Mouse (Mus musculus): ENCODE results near the gene Kit. TPM values are rescaled to one million over a fixed set of nuclear protein-coding genes. Genes with fewer than 3 reads are reported as not detected.

The Kit gene
- polyA plus RNA-seq, 1 experiment = not detected

- no peak for TF ChIP-seq POLR2A (IDR thresholded peaks at IDR 0.05; ENCODE audit: insufficient read length, low read depth)
- no peak for TF ChIP-seq E2F4 (IDR thresholded peaks at IDR 0.05; ENCODE audit: insufficient read depth)
- no peak for TF ChIP-seq TCF12 (IDR thresholded peaks at IDR 0.05; ENCODE audit: insufficient read depth, poor library complexity, severe bottlenecking)
- no peak for TF ChIP-seq TCF3 (IDR thresholded peaks at IDR 0.05; ENCODE audit: insufficient read length, low read depth)
- no peak for TF ChIP-seq CEBPB (IDR thresholded peaks at IDR 0.05; ENCODE audit: insufficient read depth, poor library complexity, severe bottlenecking)
- no peak for TF ChIP-seq SRF (IDR thresholded peaks at IDR 0.05; ENCODE audit: control insufficient read depth, insufficient read length, low read depth)
- no peak for TF ChIP-seq REST (IDR thresholded peaks at IDR 0.05; ENCODE audit: insufficient read depth, insufficient read length)
- no peak for TF ChIP-seq MAX (IDR thresholded peaks at IDR 0.05; ENCODE audit: low read depth)
- no peak for TF ChIP-seq MYOG (IDR thresholded peaks at IDR 0.05; ENCODE audit: control insufficient read depth in 1 of 3, insufficient read depth in 1 of 3, insufficient read length in 2 of 3, low read depth in 2 of 3)
- H3K27me3 ChIP-seq (ENCODE audit: control insufficient read depth, insufficient read depth, insufficient read length) = peaks cover 21% of the 10 kb centered on the region
- H3K79me2 ChIP-seq (ENCODE audit: control insufficient read depth, insufficient read depth) = no peaks in the 10 kb centered on the region
- no peak overlapping the region for H3K4me2 ChIP-seq (ENCODE audit: low read depth)
- no peak overlapping the region for H3K4me3 ChIP-seq
- H3K36me3 ChIP-seq (ENCODE audit: control insufficient read depth, insufficient read depth) = no peaks in the 10 kb centered on the region
- no peak overlapping the region for H3ac ChIP-seq (ENCODE audit: control insufficient read depth, insufficient read length)
These were observed 2.0 kb downstream of the Kit start for GRCm38 (mm10) chr5:75576741-75577140.

GRCm38 (mm10) chr5:75578141-75578540, 3.4 kb downstream of the Kit start:
- peaks cover 21% of the 10 kb centered on the region for H3K27me3 ChIP-seq (ENCODE audit: control insufficient read depth, insufficient read depth, insufficient read length)
- TF ChIP-seq POLR2A (IDR thresholded peaks at IDR 0.05; ENCODE audit: insufficient read length, low read depth) (no peak), MYOD1 (IDR thresholded peaks at IDR 0.05; ENCODE audit: control insufficient read depth in 1 of 3, insufficient read length in 2 of 3, low read depth in 2 of 3) (no peak), SRF (IDR thresholded peaks at IDR 0.05; ENCODE audit: control insufficient read depth, insufficient read length, low read depth) (no peak), TCF3 (IDR thresholded peaks at IDR 0.05; ENCODE audit: insufficient read length, low read depth) (no peak), CEBPB (IDR thresholded peaks at IDR 0.05; ENCODE audit: insufficient read depth, poor library complexity, severe bottlenecking) (no peak), E2F4 (IDR thresholded peaks at IDR 0.05; ENCODE audit: insufficient read depth) (no peak), POLR2AphosphoS2 (IDR thresholded peaks at IDR 0.05; ENCODE audit: insufficient read length, low read depth) (no peak)
- no peaks in the 10 kb centered on the region for H3K36me3 ChIP-seq (ENCODE audit: control insufficient read depth, insufficient read depth)
- no peak overlapping the region for H3ac ChIP-seq (ENCODE audit: control insufficient read depth, insufficient read length)
- H3K4me3 ChIP-seq = no peak overlapping the region
- H3K4me2 ChIP-seq (ENCODE audit: low read depth) = no peak overlapping the region
- no peaks in the 10 kb centered on the region for H3K79me2 ChIP-seq (ENCODE audit: control insufficient read depth, insufficient read depth)

GRCm38 (mm10) chr5:75579244-75579643, 4.5 kb downstream of the Kit start:
- no peaks in the 10 kb centered on the region for H3K36me3 ChIP-seq (ENCODE audit: control insufficient read depth, insufficient read depth)
- peaks cover 21% of the 10 kb centered on the region for H3K27me3 ChIP-seq (ENCODE audit: control insufficient read depth, insufficient read depth, insufficient read length)
- H3K4me2 ChIP-seq (ENCODE audit: low read depth) = no peak overlapping the region
- no peaks in the 10 kb centered on the region for H3K79me2 ChIP-seq (ENCODE audit: control insufficient read depth, insufficient read depth)
- TF ChIP-seq POLR2AphosphoS2 (IDR thresholded peaks at IDR 0.05; ENCODE audit: insufficient read length, low read depth) = no peak
- no peak for TF ChIP-seq MYOD1 (IDR thresholded peaks at IDR 0.05; ENCODE audit: control insufficient read depth in 1 of 3, insufficient read length in 2 of 3, low read depth in 2 of 3)
- no peak for TF ChIP-seq E2F4 (IDR thresholded peaks at IDR 0.05; ENCODE audit: insufficient read depth)
- H3ac ChIP-seq (ENCODE audit: control insufficient read depth, insufficient read length) = no peak overlapping the region
- H3K4me3 ChIP-seq = no peak overlapping the region

GRCm38 (mm10) chr5:75579646-75580268, 5.0 kb downstream of the Kit start:
- Histone ChIP-seq H3K27me3 (ENCODE audit: control insufficient read depth, insufficient read depth, insufficient read length) (peaks cover 16% of the 10 kb centered on the region), H3K79me2 (ENCODE audit: control insufficient read depth, insufficient read depth) (no peaks in the 10 kb centered on the region), H3K36me3 (ENCODE audit: control insufficient read depth, insufficient read depth) (no peaks in the 10 kb centered on the region), H3K4me2 (ENCODE audit: low read depth) (no peak overlapping the region), H3ac (ENCODE audit: control insufficient read depth, insufficient read length) (no peak overlapping the region), H3K4me3 (no peak overlapping the region)
- TF ChIP-seq POLR2A (IDR thresholded peaks at IDR 0.05; ENCODE audit: insufficient read length, low read depth) (no peak), CEBPB (IDR thresholded peaks at IDR 0.05; ENCODE audit: insufficient read depth, poor library complexity, severe bottlenecking) (no peak), POLR2AphosphoS2 (IDR thresholded peaks at IDR 0.05; ENCODE audit: insufficient read length, low read depth) (no peak), MYOG (IDR thresholded peaks at IDR 0.05; ENCODE audit: control insufficient read depth in 1 of 3, insufficient read depth in 1 of 3, insufficient read length in 2 of 3, low read depth in 2 of 3) (no peak), E2F4 (IDR thresholded peaks at IDR 0.05; ENCODE audit: insufficient read depth) (no peak), TCF3 (IDR thresholded peaks at IDR 0.05; ENCODE audit: insufficient read length, low read depth) (no peak), REST (IDR thresholded peaks at IDR 0.05; ENCODE audit: insufficient read depth, insufficient read length) (no peak), USF1 (IDR thresholded peaks at IDR 0.05; ENCODE audit: low read depth) (no peak), MYOD1 (IDR thresholded peaks at IDR 0.05; ENCODE audit: control insufficient read depth in 1 of 3, insufficient read length in 2 of 3, low read depth in 2 of 3) (no peak), SRF (IDR thresholded peaks at IDR 0.05; ENCODE audit: control insufficient read depth, insufficient read length, low read depth) (no peak), MAX (IDR thresholded peaks at IDR 0.05; ENCODE audit: low read depth) (no peak), TCF12 (IDR thresholded peaks at IDR 0.05; ENCODE audit: insufficient read depth, poor library complexity, severe bottlenecking) (no peak)

- H3ac ChIP-seq (ENCODE audit: control insufficient read depth, insufficient read length) = no peak overlapping the region
- no peak for TF ChIP-seq MYOD1 (IDR thresholded peaks at IDR 0.05; ENCODE audit: control insufficient read depth in 1 of 3, insufficient read length in 2 of 3, low read depth in 2 of 3)
- no peak for TF ChIP-seq MAX (IDR thresholded peaks at IDR 0.05; ENCODE audit: low read depth)
- TF ChIP-seq USF1 (IDR thresholded peaks at IDR 0.05; ENCODE audit: low read depth) = no peak
- TF ChIP-seq TCF12 (IDR thresholded peaks at IDR 0.05; ENCODE audit: insufficient read depth, poor library complexity, severe bottlenecking) = no peak
- no peak for TF ChIP-seq POLR2A (IDR thresholded peaks at IDR 0.05; ENCODE audit: insufficient read length, low read depth)
- TF ChIP-seq REST (IDR thresholded peaks at IDR 0.05; ENCODE audit: insufficient read depth, insufficient read length) = no peak
- no peak for TF ChIP-seq MYOG (IDR thresholded peaks at IDR 0.05; ENCODE audit: control insufficient read depth in 1 of 3, insufficient read depth in 1 of 3, insufficient read length in 2 of 3, low read depth in 2 of 3)
- no peak for TF ChIP-seq POLR2AphosphoS2 (IDR thresholded peaks at IDR 0.05; ENCODE audit: insufficient read length, low read depth)
- no peak for TF ChIP-seq SRF (IDR thresholded peaks at IDR 0.05; ENCODE audit: control insufficient read depth, insufficient read length, low read depth)
- no peak for TF ChIP-seq TCF3 (IDR thresholded peaks at IDR 0.05; ENCODE audit: insufficient read length, low read depth)
- TF ChIP-seq E2F4 (IDR thresholded peaks at IDR 0.05; ENCODE audit: insufficient read depth) = no peak
- peaks cover 4% of the 10 kb centered on the region for H3K27me3 ChIP-seq (ENCODE audit: control insufficient read depth, insufficient read depth, insufficient read length)
- no peaks in the 10 kb centered on the region for H3K36me3 ChIP-seq (ENCODE audit: control insufficient read depth, insufficient read depth)
- no peak overlapping the region for H3K4me3 ChIP-seq
- H3K79me2 ChIP-seq (ENCODE audit: control insufficient read depth, insufficient read depth) = no peaks in the 10 kb centered on the region
- no peak overlapping the region for H3K4me2 ChIP-seq (ENCODE audit: low read depth)
These were observed 7.2 kb downstream of the Kit start for GRCm38 (mm10) chr5:75581926-75582325.

Measured in myocyte (in vitro differentiated cells).